Mouse (Mus musculus) layer of hippocampus, adult 9-10 months (tissue): ENCODE measurements at regions not wholly inside any gene's neighbourhood (a gene's known extent, or its start where the extent isn't known, plus 50 kb on each side); places are given as distances from the start of the nearest gene placed in this dataset.
"Not testable (repeated sequence)": the region's sequence is repeated elsewhere in the genome, so short reads cannot be mapped to it uniquely, and the experiment has no call there.

Source experiments
- DNase-seq: peaks from one replicate; pipeline ENCODE4 v3.0.0; 2022; ENCODE audit warnings: low spot score

- DNase-seq = peak; percentile 1
Observed at GRCm38 (mm10) chr7:59891363-59891762, 113.5 kb downstream of the Snurf start.

- not testable (repeated sequence) for DNase-seq
Observed at GRCm38 (mm10) chr7:59858480-59858879, 146.4 kb downstream of the Snurf start.
